Mouse (Mus musculus): ENCODE data around the gene Ncaph2. TPM values are rescaled to one million over a fixed set of nuclear protein-coding genes. Genes with fewer than 3 reads are reported as not detected.

Ncaph2 gene
- polyA plus RNA-seq, 1 experiment from 2014 or later = 113 TPM

GRCm38 (mm10) chr15:89352054-89352453 is 3.5 kb upstream of the Ncaph2 start:
- Histone ChIP-seq H3K4me3 (no peak overlapping the region), H3K4me2 (no peak overlapping the region), H3K27ac (replicated peaks) (no peak overlapping the region), H3K9ac (no peak overlapping the region), H3K36me3 (peaks cover 24% of the 10 kb centered on the region), H3K4me1 (replicated peaks) (peaks cover 22% of the 10 kb centered on the region), H3K27me3 (no peaks in the 10 kb centered on the region), H3K9me3 (no peaks in the 10 kb centered on the region)
- WGBS = 95% methylated on average over 14 of the region's 14 CpGs
- no peak for ATAC-seq (ENCODE audit: low FRiP score, low read depth)

GRCm38 (mm10) chr15:89352795-89353194 is 2.7 kb upstream of the Ncaph2 start:
- Histone ChIP-seq H3K27me3 (no peaks in the 10 kb centered on the region), H3K9ac (no peak overlapping the region), H3K4me1 (replicated peaks) (peaks cover 29% of the 10 kb centered on the region), H3K27ac (replicated peaks) (no peak overlapping the region), H3K4me3 (no peak overlapping the region), H3K36me3 (peaks cover 24% of the 10 kb centered on the region), H3K9me3 (no peaks in the 10 kb centered on the region), H3K4me2 (no peak overlapping the region)
- no peak for ATAC-seq (ENCODE audit: low FRiP score, low read depth)
- WGBS = 95% methylated on average over 12 of the region's 12 CpGs

- no peak for ATAC-seq (ENCODE audit: low FRiP score, low read depth)
- Histone ChIP-seq H3K9me3 (no peaks in the 10 kb centered on the region), H3K4me3 (no peak overlapping the region), H3K4me2 (peak overlapping the region; percentile 91; the same call in 1 of the 2 replicates), H3K27me3 (no peaks in the 10 kb centered on the region), H3K4me1 (replicated peaks) (peaks cover 34% of the 10 kb centered on the region), H3K9ac (no peak overlapping the region), H3K27ac (replicated peaks) (no peak overlapping the region), H3K36me3 (peaks cover 24% of the 10 kb centered on the region)
- 96% methylated on average over 16 of the region's 16 CpGs for WGBS
Measured at GRCm38 (mm10) chr15:89353837-89354236, 1.7 kb upstream of the Ncaph2 start.

- H3K4me1 ChIP-seq (replicated peaks) = peaks cover 34% of the 10 kb centered on the region
- H3K27me3 ChIP-seq = no peaks in the 10 kb centered on the region
- H3K27ac ChIP-seq (replicated peaks) = no peak overlapping the region
- H3K9me3 ChIP-seq = no peaks in the 10 kb centered on the region
- peaks cover 24% of the 10 kb centered on the region for H3K36me3 ChIP-seq
- peak overlapping the region; percentile 91 for H3K4me2 ChIP-seq
- WGBS = 78% methylated on average over 7 of the region's 7 CpGs
- ATAC-seq (ENCODE audit: low FRiP score, low read depth) = no peak
- H3K4me3 ChIP-seq = peak overlapping the region; percentile 72
- H3K9ac ChIP-seq = peak overlapping the region; percentile 76
Measured at GRCm38 (mm10) chr15:89354455-89354854, 1.1 kb upstream of the Ncaph2 start.

GRCm38 (mm10) chr15:89356372-89356771 is 853 bp downstream of the Ncaph2 start:
- H3K9me3 ChIP-seq = no peaks in the 10 kb centered on the region
- peaks cover 34% of the 10 kb centered on the region for H3K4me1 ChIP-seq (replicated peaks)
- WGBS = 0% methylated on average over 15 of the region's 15 CpGs
- no peaks in the 10 kb centered on the region for H3K27me3 ChIP-seq
- H3K4me2 ChIP-seq = peak overlapping the region; percentile 91
- peak; percentile 41; the same call in 1 of the 2 replicates for ATAC-seq (ENCODE audit: low FRiP score, low read depth)
- peak overlapping the region; percentile 72 for H3K4me3 ChIP-seq
- peaks cover 26% of the 10 kb centered on the region for H3K36me3 ChIP-seq
- H3K27ac ChIP-seq (replicated peaks) = peak overlapping the region; percentile 82
- H3K9ac ChIP-seq = peak overlapping the region; percentile 76

GRCm38 (mm10) chr15:89358784-89359183 is 3.3 kb downstream of the Ncaph2 start:
- Histone ChIP-seq H3K9me3 (no peaks in the 10 kb centered on the region), H3K4me2 (no peak overlapping the region), H3K36me3 (peaks cover 28% of the 10 kb centered on the region), H3K27me3 (no peaks in the 10 kb centered on the region), H3K4me3 (no peak overlapping the region), H3K9ac (no peak overlapping the region), H3K27ac (replicated peaks) (no peak overlapping the region), H3K4me1 (replicated peaks) (peaks cover 34% of the 10 kb centered on the region)
- no peak for ATAC-seq (ENCODE audit: low FRiP score, low read depth)
- WGBS = 87% methylated on average over 3 of the region's 3 CpGs

GRCm38 (mm10) chr15:89363051-89363450 is 7.5 kb downstream of the Ncaph2 start:
- peaks cover 4% of the 10 kb centered on the region for H3K4me1 ChIP-seq (replicated peaks)
- no peak overlapping the region for H3K27ac ChIP-seq (replicated peaks)
- WGBS = 96% methylated on average over 7 of the region's 7 CpGs
- H3K4me2 ChIP-seq = no peak overlapping the region
- no peaks in the 10 kb centered on the region for H3K27me3 ChIP-seq
- no peak overlapping the region for H3K4me3 ChIP-seq
- no peaks in the 10 kb centered on the region for H3K9me3 ChIP-seq
- peaks cover 71% of the 10 kb centered on the region for H3K36me3 ChIP-seq
- H3K9ac ChIP-seq = no peak overlapping the region
- no peak for ATAC-seq (ENCODE audit: low FRiP score, low read depth)

GRCm38 (mm10) chr15:89365141-89365551 is 9.6 kb downstream of the Ncaph2 start:
- ATAC-seq (ENCODE audit: low FRiP score, low read depth) = no peak
- H3K9ac ChIP-seq = no peak overlapping the region
- H3K4me3 ChIP-seq = no peak overlapping the region
- H3K27me3 ChIP-seq = no peaks in the 10 kb centered on the region
- peaks cover 92% of the 10 kb centered on the region for H3K36me3 ChIP-seq
- no peak overlapping the region for H3K27ac ChIP-seq (replicated peaks)
- WGBS = 94% methylated on average over 4 of the region's 4 CpGs
- H3K9me3 ChIP-seq = no peaks in the 10 kb centered on the region
- H3K4me2 ChIP-seq = no peak overlapping the region
- H3K4me1 ChIP-seq (replicated peaks) = no peaks in the 10 kb centered on the region

GRCm38 (mm10) chr15:89372068-89372467 is 16.5 kb downstream of the Ncaph2 start:
- no peak overlapping the region for H3K4me2 ChIP-seq
- no peak overlapping the region for H3K27ac ChIP-seq (replicated peaks)
- H3K36me3 ChIP-seq = peaks cover 52% of the 10 kb centered on the region
- H3K27me3 ChIP-seq = peaks cover 13% of the 10 kb centered on the region
- H3K9me3 ChIP-seq = no peaks in the 10 kb centered on the region
- H3K4me1 ChIP-seq (replicated peaks) = peaks cover 19% of the 10 kb centered on the region
- H3K9ac ChIP-seq = no peak overlapping the region
- H3K4me3 ChIP-seq = no peak overlapping the region
- no peak for ATAC-seq (ENCODE audit: low FRiP score, low read depth)
- WGBS = 90% methylated on average over 13 of the region's 13 CpGs

- ATAC-seq (ENCODE audit: low FRiP score, low read depth) = no peak
- H3K4me2 ChIP-seq = peak overlapping the region; percentile 91
- no peaks in the 10 kb centered on the region for H3K9me3 ChIP-seq
- peaks cover 19% of the 10 kb centered on the region for H3K4me1 ChIP-seq (replicated peaks)
- no peak overlapping the region for H3K27ac ChIP-seq (replicated peaks)
- peak overlapping the region; percentile 92 for H3K4me3 ChIP-seq
- H3K36me3 ChIP-seq = peaks cover 47% of the 10 kb centered on the region
- 84% methylated on average over 7 of the region's 7 CpGs for WGBS
- H3K27me3 ChIP-seq = peaks cover 17% of the 10 kb centered on the region
- 0 out of 2 replicates have a peak overlapping the region, but pooled peaks have one; percentile 89 for H3K9ac ChIP-seq
Measured at GRCm38 (mm10) chr15:89372536-89372935, 17.0 kb downstream of the Ncaph2 start.

GRCm38 (mm10) chr15:89373027-89373761 is 17.7 kb downstream of the Ncaph2 start:
- H3K4me3 ChIP-seq = peak overlapping the region; percentile 92
- H3K36me3 ChIP-seq = peaks cover 40% of the 10 kb centered on the region
- peak overlapping the region; percentile 91 for H3K4me2 ChIP-seq
- H3K27ac ChIP-seq (replicated peaks) = peak overlapping the region; percentile 97
- H3K9ac ChIP-seq = peak overlapping the region; percentile 89
- WGBS = 2% methylated on average over 35 of the region's 35 CpGs
- ATAC-seq (ENCODE audit: low FRiP score, low read depth) = peak; percentile 82
- no peaks in the 10 kb centered on the region for H3K9me3 ChIP-seq
- peaks cover 22% of the 10 kb centered on the region for H3K4me1 ChIP-seq (replicated peaks)
- H3K27me3 ChIP-seq = peaks cover 24% of the 10 kb centered on the region

- H3K27me3 ChIP-seq = peaks cover 29% of the 10 kb centered on the region
- peaks cover 28% of the 10 kb centered on the region for H3K4me1 ChIP-seq (replicated peaks)
- WGBS = 0% methylated on average over 42 of the region's 42 CpGs
- H3K4me2 ChIP-seq = peak within 1 kb of the TSS; percentile 91
- H3K27ac ChIP-seq (replicated peaks) = peak within 1 kb of the TSS; percentile 97
- peak; percentile 89 for ATAC-seq (ENCODE audit: low FRiP score, low read depth)
- no peaks in the 10 kb centered on the region for H3K9me3 ChIP-seq
- peak within 1 kb of the TSS; percentile 89 for H3K9ac ChIP-seq
- H3K36me3 ChIP-seq = peaks cover 34% of the 10 kb centered on the region
- H3K4me3 ChIP-seq = peak within 1 kb of the TSS; percentile 92
Measured at GRCm38 (mm10) chr15:89373762-89374248, 18.3 kb downstream of the Ncaph2 start, which contains the start of gene Sco2. Gene Sco2 (minus strand): TSS chr15:89373846.
